Mouse (Mus musculus): ENCODE results near the gene Tenm4. TPM values are rescaled to one million over a fixed set of nuclear protein-coding genes. Genes with fewer than 3 reads are reported as not detected.

The Tenm4 gene
- polyA plus RNA-seq, 1 experiment from 2014 or later: 45.6 TPM

DNA sequence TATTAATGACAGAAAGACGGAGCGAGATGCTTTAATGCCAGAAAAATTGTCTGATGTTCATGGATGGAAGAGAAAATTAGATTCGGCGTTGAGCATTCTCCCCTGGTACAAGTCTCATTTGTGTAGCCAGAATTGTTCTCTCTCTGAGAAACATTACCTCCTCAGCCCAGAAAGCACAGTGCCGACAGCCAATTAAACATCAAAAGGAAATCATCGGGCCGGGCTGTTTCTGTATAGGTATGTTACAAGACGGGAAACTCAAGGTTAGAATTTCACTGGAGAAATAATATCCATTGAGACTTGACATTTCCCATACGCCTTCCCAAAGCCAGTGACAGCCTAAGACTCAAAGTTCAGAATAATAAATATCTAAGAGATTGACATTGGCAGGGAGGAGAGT, 614.8 kb downstream of the Tenm4 start:
- Histone ChIP-seq H3K4me2 (no peak overlapping the region), H3K9me3 (no peaks in the 10 kb centered on the region), H3K9ac (no peak overlapping the region), H3K4me1 (peaks cover 12% of the 10 kb centered on the region; the same call in 1 of the 2 replicates), H3K4me3 (no peak overlapping the region), H3K36me3 (0 out of 2 replicates have a peak, but pooled peaks cover 18% of the 10 kb centered on the region), H3K27me3 (no peaks in the 10 kb centered on the region), H3K27ac (no peak overlapping the region)
- ATAC-seq (ENCODE audit: insufficient number of reproducible peaks, insufficient read depth, low FRiP score, low TSS enrichment, low read depth): no peak
- 24% methylated on average over 9 of the region's 9 CpGs for WGBS

DNA sequence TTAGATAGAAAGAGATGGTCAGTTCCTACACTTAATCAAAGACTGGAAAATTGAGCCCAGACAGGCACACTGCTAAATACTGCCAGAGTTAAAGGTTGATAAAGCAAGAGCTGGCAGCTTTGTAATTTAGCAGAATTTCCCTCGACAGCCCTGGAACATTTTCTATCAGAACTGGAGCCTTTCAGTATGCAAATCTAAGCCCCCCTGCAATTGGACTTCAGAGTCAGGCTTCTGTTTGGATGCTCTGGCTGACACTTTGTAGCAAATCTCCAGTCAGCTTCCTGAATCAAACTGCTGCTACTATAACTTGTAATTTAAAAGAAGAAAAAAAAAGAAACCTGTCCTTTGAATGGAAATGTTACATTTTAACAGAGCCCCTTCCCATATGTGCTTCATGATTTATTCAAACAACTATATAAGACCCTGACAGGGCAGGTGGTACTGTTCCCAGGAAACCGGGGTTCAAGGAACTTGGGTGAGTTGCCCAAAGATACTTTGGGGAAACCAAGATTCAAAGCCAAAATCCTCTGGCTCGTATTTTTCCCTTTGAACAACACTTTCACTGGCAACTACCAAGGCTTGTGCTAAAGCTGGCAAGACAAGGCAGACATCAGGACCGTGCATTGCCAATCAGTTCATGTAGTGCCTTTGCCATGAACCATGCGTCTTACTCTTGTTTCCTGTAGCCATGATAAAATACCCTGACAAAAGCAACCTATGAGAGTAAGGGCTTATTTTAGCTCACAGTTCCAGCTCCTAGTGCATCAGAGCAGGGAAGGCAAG, 615.4 kb downstream of the Tenm4 start:
- WGBS: 75% methylated on average over 5 of the region's 5 CpGs
- no peak overlapping the region for H3K4me3 ChIP-seq
- no peaks in the 10 kb centered on the region for H3K9me3 ChIP-seq
- H3K4me1 ChIP-seq: peaks cover 9% of the 10 kb centered on the region; the same call in 1 of the 2 replicates
- ATAC-seq (ENCODE audit: insufficient number of reproducible peaks, insufficient read depth, low FRiP score, low TSS enrichment, low read depth): no peak
- H3K36me3 ChIP-seq: 0 out of 2 replicates have a peak, but pooled peaks cover 12% of the 10 kb centered on the region
- no peak overlapping the region for H3K4me2 ChIP-seq
- no peaks in the 10 kb centered on the region for H3K27me3 ChIP-seq
- H3K27ac ChIP-seq: no peak overlapping the region
- H3K9ac ChIP-seq: no peak overlapping the region

DNA sequence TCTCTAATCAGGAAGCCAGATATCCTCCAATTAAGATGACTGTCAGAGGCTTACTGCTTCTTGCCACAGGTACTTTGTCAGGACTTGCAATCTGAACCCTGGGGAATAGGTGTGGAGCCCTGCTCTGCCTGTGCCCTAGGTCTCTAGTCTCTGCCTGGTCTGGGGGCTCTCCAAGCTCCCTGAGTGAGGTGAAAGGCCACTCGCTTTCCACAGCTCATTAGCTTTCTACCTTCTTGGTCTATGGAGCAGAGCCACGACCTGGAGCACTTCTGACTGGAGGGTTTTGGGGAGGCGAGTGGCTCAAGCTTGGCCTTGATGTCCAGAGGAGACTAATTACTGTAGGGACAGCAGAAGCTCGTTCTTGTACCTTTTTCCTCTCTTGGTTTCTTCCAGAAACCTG, 617.1 kb downstream of the Tenm4 start:
- no peaks in the 10 kb centered on the region for H3K9me3 ChIP-seq
- H3K9ac ChIP-seq: no peak overlapping the region
- H3K4me3 ChIP-seq: no peak overlapping the region
- H3K27ac ChIP-seq: no peak overlapping the region
- 0 out of 2 replicates have a peak, but pooled peaks cover 8% of the 10 kb centered on the region for H3K36me3 ChIP-seq
- WGBS: 67% methylated on average over 4 of the region's 4 CpGs
- no peak overlapping the region for H3K4me2 ChIP-seq
- no peak for ATAC-seq (ENCODE audit: insufficient number of reproducible peaks, insufficient read depth, low FRiP score, low TSS enrichment, low read depth)
- H3K4me1 ChIP-seq: peaks cover 9% of the 10 kb centered on the region; the same call in 1 of the 2 replicates
- H3K27me3 ChIP-seq: no peaks in the 10 kb centered on the region

DNA sequence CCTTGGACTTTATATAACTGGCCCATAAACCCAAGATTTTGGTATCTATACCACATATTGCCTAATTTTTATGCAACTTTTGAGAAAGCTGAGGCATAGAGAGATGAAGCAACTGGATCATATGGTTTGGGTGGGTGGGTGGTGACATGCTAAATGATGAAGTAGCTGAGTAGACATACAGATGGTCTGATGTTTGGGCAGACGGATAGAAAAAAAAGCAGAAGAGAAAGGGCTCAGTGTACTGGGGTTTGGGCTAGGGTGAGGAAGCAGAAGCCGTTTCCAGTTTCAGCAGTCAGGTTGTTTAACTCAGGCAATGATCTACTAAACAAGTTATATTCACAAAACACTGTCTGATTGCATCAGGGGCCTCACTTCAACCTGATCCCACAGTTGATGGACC, 619.3 kb downstream of the Tenm4 start:
- Histone ChIP-seq H3K9ac (no peak overlapping the region), H3K27me3 (no peaks in the 10 kb centered on the region), H3K27ac (no peak overlapping the region), H3K4me1 (peaks cover 12% of the 10 kb centered on the region), H3K4me2 (no peak overlapping the region), H3K9me3 (no peaks in the 10 kb centered on the region), H3K4me3 (no peak overlapping the region), H3K36me3 (0 out of 2 replicates have a peak, but pooled peaks cover 8% of the 10 kb centered on the region)
- WGBS: 85% methylated on average over 2 of the region's 2 CpGs
- ATAC-seq (ENCODE audit: insufficient number of reproducible peaks, insufficient read depth, low FRiP score, low TSS enrichment, low read depth): no peak

DNA sequence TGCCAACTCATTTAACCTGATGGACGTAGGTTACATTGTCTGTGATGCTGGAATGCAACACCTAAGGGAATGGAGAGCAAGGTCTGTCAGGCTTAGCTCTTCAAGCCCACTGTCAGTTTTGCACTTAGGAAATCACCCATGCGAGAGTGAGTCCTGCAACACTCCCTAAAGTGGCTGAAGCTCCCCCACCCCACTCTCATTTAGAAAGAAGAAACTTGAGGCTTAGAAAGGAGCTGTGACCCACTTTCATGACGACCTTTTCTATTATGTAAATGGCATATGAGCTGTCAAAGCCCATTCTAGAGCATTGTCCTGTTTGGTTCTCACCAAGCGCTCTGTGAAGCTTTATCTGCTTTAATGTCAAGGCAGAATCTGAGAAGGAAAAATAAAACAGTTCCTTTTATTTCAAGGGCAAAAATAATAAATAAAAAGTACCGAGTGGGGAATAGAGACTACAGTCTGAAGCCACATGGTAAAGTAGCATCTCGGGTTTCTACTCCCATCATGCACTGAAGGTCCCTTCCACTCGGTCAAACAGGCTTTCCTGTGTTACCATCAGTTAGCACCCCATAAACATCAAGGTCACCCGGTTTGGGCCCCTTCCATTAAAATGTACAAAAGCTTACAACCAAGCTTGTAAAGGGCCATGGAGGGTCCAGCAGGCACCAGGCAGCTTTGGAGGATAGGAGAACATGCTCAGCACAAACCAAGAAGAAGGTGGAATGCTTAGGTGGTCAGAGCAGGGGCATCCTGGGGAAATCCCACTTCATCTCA, 621.6 kb downstream of the Tenm4 start:
- Histone ChIP-seq H3K4me2 (no peak overlapping the region), H3K4me3 (no peak overlapping the region), H3K27me3 (no peaks in the 10 kb centered on the region), H3K4me1 (peaks cover 33% of the 10 kb centered on the region), H3K27ac (no peak overlapping the region), H3K9me3 (no peaks in the 10 kb centered on the region), H3K36me3 (0 out of 2 replicates have a peak, but pooled peaks cover 8% of the 10 kb centered on the region), H3K9ac (no peak overlapping the region)
- no peak for ATAC-seq (ENCODE audit: insufficient number of reproducible peaks, insufficient read depth, low FRiP score, low TSS enrichment, low read depth)
- WGBS: 70% methylated on average over 8 of the region's 8 CpGs

DNA sequence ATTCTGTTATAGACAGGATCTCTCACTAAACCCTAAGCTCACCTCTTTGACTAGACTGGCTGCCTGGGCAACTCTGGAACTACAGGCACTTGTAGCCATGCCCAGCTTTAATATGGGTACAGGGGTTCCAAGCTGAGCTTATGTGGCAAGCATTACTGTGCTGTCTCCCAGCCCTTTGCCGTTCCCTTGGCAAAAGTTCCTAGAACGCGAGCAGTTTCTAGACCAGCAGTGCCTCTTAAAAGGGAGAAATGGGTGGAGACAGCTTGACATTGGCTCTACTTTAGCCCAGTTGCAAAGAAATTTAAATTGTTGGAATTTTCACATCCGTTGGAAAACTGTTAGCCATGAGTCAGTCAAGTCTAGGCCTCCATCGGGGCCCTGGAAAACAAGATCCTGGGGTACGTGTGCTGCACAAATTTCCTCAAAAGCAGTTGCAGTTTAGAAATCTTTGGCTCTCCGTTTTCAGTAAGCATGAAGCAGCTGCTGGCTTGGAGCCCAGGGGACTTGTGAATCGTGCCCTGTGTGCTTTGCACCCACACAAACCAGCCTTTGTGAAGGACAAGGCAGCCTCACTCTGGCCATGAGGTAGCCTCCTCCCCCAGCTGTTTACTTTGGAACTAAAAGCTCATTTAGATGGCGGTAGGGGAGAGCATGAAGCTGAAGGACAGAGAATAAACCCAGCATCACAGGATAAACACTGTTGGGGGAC, 625.1 kb downstream of the Tenm4 start:
- Histone ChIP-seq H3K4me3 (no peak overlapping the region), H3K9me3 (no peaks in the 10 kb centered on the region), H3K27ac (peak overlapping the region; percentile 90), H3K36me3 (no peaks in the 10 kb centered on the region), H3K9ac (no peak overlapping the region), H3K27me3 (no peaks in the 10 kb centered on the region), H3K4me2 (peak overlapping the region; percentile 9; the same call in 1 of the 2 replicates), H3K4me1 (peaks cover 41% of the 10 kb centered on the region)
- peak; percentile 66 for ATAC-seq (ENCODE audit: insufficient number of reproducible peaks, insufficient read depth, low FRiP score, low TSS enrichment, low read depth)
- WGBS: 32% methylated on average over 9 of the region's 9 CpGs

DNA sequence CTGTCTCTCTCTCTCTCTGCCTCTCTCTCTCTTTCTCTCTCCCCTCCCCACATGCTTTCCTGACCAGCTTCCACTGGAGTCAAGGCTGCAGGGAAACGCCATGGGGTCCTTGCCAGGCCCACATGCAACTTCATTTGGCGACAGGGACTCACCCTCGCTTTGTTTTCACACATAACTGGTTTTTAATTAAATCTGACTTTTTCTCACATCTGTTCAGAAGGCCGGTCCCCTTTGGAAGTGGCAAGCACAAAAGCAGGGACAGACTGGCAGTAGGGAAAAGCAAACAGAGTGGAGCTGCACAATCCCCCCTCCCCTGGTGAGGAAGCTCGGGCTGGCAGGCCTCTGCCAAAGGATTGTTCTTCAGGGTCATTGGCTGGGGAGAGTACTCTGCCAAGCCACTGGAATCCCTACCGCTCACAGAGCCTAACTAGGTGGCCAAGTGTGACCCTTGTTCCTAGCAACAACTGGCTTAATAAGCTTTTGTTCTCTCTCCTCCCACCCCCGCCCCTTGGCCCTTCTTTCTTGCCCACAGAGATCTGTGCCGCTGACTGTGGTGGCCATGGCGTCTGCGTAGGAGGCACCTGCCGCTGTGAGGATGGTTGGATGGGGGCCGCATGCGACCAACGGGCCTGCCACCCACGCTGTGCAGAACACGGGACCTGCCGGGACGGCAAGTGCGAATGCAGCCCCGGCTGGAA, 625.9 kb downstream of the Tenm4 start:
- 65% methylated on average over 20 of the region's 20 CpGs for WGBS
- Histone ChIP-seq H3K9ac (no peak overlapping the region), H3K9me3 (no peaks in the 10 kb centered on the region), H3K36me3 (no peaks in the 10 kb centered on the region), H3K27ac (peak overlapping the region; percentile 90), H3K27me3 (no peaks in the 10 kb centered on the region), H3K4me1 (peaks cover 48% of the 10 kb centered on the region), H3K4me2 (peak overlapping the region; percentile 9; the same call in 1 of the 2 replicates), H3K4me3 (no peak overlapping the region)
- no peak for ATAC-seq (ENCODE audit: insufficient number of reproducible peaks, insufficient read depth, low FRiP score, low TSS enrichment, low read depth)

DNA sequence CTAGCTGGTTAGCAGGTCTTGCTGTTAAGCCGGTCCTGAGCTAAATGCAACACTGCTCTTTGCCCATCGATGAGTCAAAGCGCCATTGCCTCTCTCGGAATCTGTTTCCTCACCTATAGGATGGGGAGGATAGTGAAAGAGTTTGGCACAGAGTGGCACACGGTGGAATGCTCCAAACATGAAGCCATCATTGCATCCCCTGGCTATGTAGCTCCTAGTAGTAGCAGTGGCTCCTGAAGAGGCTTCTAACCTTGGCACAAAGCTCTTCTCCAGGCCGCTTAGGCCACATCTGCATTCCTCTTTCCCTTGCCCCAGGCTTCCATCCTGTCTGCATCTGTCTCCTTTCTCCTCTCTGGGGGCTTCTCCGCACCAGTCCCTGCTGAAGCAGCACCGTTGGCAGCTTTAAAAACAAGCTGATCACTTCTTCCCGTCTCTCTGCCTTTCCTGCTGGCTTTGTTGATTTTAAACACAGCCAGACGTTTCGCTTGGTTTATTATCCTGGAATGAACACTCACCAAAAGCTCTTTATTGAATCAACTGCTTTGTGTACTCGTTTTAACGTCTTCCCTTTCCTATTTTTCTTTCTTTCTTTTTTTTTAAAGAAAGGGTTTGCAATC, 626.8 kb downstream of the Tenm4 start:
- Histone ChIP-seq H3K4me1 (peaks cover 49% of the 10 kb centered on the region), H3K36me3 (0 out of 2 replicates have a peak, but pooled peaks cover 5% of the 10 kb centered on the region), H3K27me3 (no peaks in the 10 kb centered on the region), H3K9me3 (no peaks in the 10 kb centered on the region), H3K4me2 (0 out of 2 replicates have a peak overlapping the region, but pooled peaks have one; percentile 24), H3K9ac (peak overlapping the region; percentile 17; the same call in 1 of the 2 replicates), H3K4me3 (no peak overlapping the region), H3K27ac (peak overlapping the region; percentile 90)
- 36% methylated on average over 13 of the region's 13 CpGs for WGBS
- no peak for ATAC-seq (ENCODE audit: insufficient number of reproducible peaks, insufficient read depth, low FRiP score, low TSS enrichment, low read depth)

DNA sequence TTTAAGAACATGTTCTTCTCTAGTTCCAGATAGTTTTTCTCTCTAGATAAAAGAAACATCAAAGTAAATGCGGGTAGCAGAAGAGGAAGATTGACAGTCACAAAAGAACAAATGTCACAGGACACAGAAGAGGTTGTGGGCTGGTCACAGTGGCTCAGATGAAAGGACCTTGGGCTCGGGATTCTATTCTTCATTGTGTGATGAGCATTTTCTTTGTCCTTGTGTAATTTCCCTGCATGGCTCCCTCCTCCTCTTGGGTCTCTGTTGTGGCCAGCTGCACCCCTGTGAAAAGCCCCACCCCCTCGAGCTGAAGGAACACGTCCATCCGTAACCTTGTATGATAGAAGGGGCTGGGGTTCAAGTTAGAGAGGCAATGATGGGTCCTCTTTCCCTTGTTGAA, 628.8 kb downstream of the Tenm4 start:
- no peaks in the 10 kb centered on the region for H3K9me3 ChIP-seq
- no peak for ATAC-seq (ENCODE audit: insufficient number of reproducible peaks, insufficient read depth, low FRiP score, low TSS enrichment, low read depth)
- WGBS: 73% methylated on average over 5 of the region's 5 CpGs
- no peak overlapping the region for H3K27ac ChIP-seq
- H3K4me2 ChIP-seq: no peak overlapping the region
- H3K27me3 ChIP-seq: no peaks in the 10 kb centered on the region
- H3K4me1 ChIP-seq: peaks cover 46% of the 10 kb centered on the region
- no peak overlapping the region for H3K9ac ChIP-seq
- H3K4me3 ChIP-seq: no peak overlapping the region
- 0 out of 2 replicates have a peak, but pooled peaks cover 5% of the 10 kb centered on the region for H3K36me3 ChIP-seq

DNA sequence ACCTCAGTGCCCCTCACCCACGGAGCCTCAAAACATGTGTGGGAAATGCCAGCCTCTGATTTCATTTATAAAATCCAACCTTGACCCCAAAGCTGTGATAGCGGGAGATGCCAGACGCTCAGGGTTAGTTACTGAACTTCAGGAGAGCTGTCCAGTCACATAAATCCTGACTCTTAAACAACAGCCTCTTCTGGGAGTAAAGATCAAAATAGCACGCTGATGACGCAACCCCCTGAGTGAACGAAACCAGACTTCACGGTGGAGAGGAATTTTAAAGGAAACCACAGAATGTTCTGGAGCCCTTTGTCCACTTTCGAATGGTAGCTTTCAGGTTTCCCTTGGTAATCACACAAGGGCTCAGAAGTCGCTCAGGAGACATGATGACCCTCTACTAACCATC, 630.3 kb downstream of the Tenm4 start:
- Histone ChIP-seq H3K4me1 (peaks cover 36% of the 10 kb centered on the region), H3K36me3 (0 out of 2 replicates have a peak, but pooled peaks cover 5% of the 10 kb centered on the region), H3K27me3 (no peaks in the 10 kb centered on the region), H3K4me3 (no peak overlapping the region), H3K9me3 (no peaks in the 10 kb centered on the region), H3K4me2 (no peak overlapping the region), H3K27ac (no peak overlapping the region), H3K9ac (no peak overlapping the region)
- ATAC-seq (ENCODE audit: insufficient number of reproducible peaks, insufficient read depth, low FRiP score, low TSS enrichment, low read depth): no peak
- WGBS: 36% methylated on average over 9 of the region's 9 CpGs

All from embryonic facial prominence, embryonic 13.5 days (tissue).